Mouse (Mus musculus): ENCODE measurements around the gene Irgm1.
A peak's percentile ranks its signal among the peaks of the same experiment; 100 is the strongest.
"Not testable (repeated sequence)": the region's sequence is repeated elsewhere in the genome, so short reads cannot be mapped to it uniquely, and the experiment has no call there.

Gene Irgm1

GRCm38 (mm10) chr11:48871201-48871772, at the start of gene Irgm1:
Irgm1 (minus strand) TSS chr11:48871683.
- DNase-seq (ENCODE audit: low spot score) = peak; percentile 73

- no peak for DNase-seq (ENCODE audit: low spot score)
These were observed 46.9 kb upstream of the Irgm1 start for GRCm38 (mm10) chr11:48918380-48918779.

GRCm38 (mm10) chr11:48913611-48914010, 42.1 kb upstream of the Irgm1 start:
- no peak for DNase-seq (ENCODE audit: low spot score)

GRCm38 (mm10) chr11:48908459-48908858, 37.0 kb upstream of the Irgm1 start:
- DNase-seq (ENCODE audit: low spot score) = no peak

- no peak for DNase-seq (ENCODE audit: low spot score)
These were observed 30.5 kb upstream of the Irgm1 start, which contains the start of gene Gm5431 for GRCm38 (mm10) chr11:48902021-48902420. Gm5431 (minus strand) TSS chr11:48902214.

- peak; percentile 3 for DNase-seq (ENCODE audit: low spot score)
These were observed 30.1 kb upstream of the Irgm1 start for GRCm38 (mm10) chr11:48901567-48901930.

- DNase-seq (ENCODE audit: low spot score) = peak; percentile 3
These were observed 29.4 kb upstream of the Irgm1 start for GRCm38 (mm10) chr11:48900654-48901566.

- no peak for DNase-seq (ENCODE audit: low spot score)
These were observed 27.4 kb upstream of the Irgm1 start for GRCm38 (mm10) chr11:48898812-48899431.

GRCm38 (mm10) chr11:48876680-48877079, 5.2 kb upstream of the Irgm1 start:
- DNase-seq (ENCODE audit: low spot score) = no peak

- DNase-seq (ENCODE audit: low spot score) = not testable (repeated sequence)
These were observed 3.9 kb upstream of the Irgm1 start for GRCm38 (mm10) chr11:48875343-48875837.

- peak; percentile 52 for DNase-seq (ENCODE audit: low spot score)
These were observed 3.0 kb upstream of the Irgm1 start for GRCm38 (mm10) chr11:48874465-48874864.

- DNase-seq (ENCODE audit: low spot score) = peak; percentile 34
These were observed 2.3 kb upstream of the Irgm1 start for GRCm38 (mm10) chr11:48873591-48874290.

- DNase-seq (ENCODE audit: low spot score) = no peak
These were observed 1.3 kb upstream of the Irgm1 start for GRCm38 (mm10) chr11:48872695-48873300.

GRCm38 (mm10) chr11:48871817-48872541, 496 bp upstream of the Irgm1 start:
- peak; percentile 44 for DNase-seq (ENCODE audit: low spot score)

GRCm38 (mm10) chr11:48870781-48871180, 702 bp downstream of the Irgm1 start:
- DNase-seq (ENCODE audit: low spot score) = peak; percentile 23

GRCm38 (mm10) chr11:48869380-48870110, 1.9 kb downstream of the Irgm1 start:
- no peak for DNase-seq (ENCODE audit: low spot score)

GRCm38 (mm10) chr11:48866481-48866880, 5.0 kb downstream of the Irgm1 start:
- no peak for DNase-seq (ENCODE audit: low spot score)

- DNase-seq (ENCODE audit: low spot score) = no peak
These were observed 7.7 kb downstream of the Irgm1 start for GRCm38 (mm10) chr11:48863808-48864207.

GRCm38 (mm10) chr11:48862784-48863319, 8.6 kb downstream of the Irgm1 start:
- no peak for DNase-seq (ENCODE audit: low spot score)

- no peak for DNase-seq (ENCODE audit: low spot score)
These were observed 12.5 kb downstream of the Irgm1 start for GRCm38 (mm10) chr11:48859014-48859413.
